Mouse (Mus musculus): ENCODE results near the gene Setd1b.

DNA sequence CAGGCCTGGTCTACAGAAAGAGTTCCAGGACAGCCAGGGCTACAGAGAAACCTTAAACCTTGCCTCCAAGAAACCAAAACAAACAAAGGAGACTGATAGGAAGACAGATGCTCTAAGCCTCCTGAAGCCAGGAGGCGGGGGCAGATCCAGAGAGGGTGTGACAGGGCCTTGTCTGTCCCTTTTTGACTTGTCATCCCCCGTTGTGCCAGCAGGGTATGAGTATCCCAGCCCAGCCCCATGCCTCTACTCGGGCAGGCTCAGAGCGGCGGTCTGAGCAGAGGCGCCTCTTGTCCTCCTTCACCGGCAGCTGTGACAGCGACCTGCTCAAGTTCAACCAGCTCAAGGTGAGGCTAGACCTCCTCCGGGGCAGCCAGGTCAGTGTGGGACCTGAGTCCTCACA, 20.9 kb downstream of the Setd1b start:
- TF ChIP-seq POLR2A (IDR thresholded peaks at IDR 0.05; ENCODE audit: extremely low read depth, insufficient read depth, low read length) (no peak), CTCF (IDR thresholded peaks at IDR 0.05; ENCODE audit: low read depth, low read length) (no peak)
